Mouse (Mus musculus): ENCODE results near the gene Ttc9.

The Ttc9 gene

GRCm38 (mm10) chr12:81630915-81631660 is at the start of gene Ttc9:
Gene Ttc9 (plus strand): TSS chr12:81631249.
- DNase-seq (ENCODE audit: low spot score in 2 of 2), result peak; percentile 36 to 62

DNA sequence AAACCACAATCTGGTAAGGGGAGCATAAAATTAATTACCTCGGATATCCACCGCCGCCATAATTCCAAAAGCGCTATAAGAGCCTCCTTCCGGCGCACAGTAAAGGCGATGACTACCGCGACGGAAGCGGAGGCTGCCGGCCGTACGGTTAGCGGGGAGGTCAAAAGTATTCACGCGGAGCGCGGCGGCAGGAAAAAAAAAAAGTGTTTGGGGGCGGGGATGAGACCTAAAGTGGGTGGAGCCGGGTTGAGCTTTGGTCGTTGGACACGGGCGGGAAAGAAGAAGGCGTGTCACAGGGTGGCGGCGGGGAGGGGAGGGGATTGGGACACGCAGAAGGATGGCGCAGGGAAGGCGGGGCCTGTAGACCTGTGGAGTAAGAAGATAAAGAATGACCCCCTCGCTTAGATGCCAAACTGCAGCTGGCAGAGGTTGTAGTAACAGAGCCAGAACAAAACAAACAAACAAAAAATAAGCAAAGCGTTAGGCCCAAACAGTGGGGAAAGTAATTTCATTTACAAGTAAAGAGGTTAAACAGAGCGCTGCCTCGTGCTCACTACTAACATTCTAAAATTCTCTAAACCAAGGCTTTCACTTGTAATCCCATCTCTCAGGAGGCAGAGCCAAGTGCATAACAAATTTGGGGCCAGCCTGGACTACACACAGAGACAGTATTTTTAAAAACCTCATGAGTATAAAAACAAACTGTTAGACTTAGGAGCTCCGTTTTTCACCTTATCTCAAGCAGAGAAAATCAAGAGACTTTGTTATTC is 36.0 kb upstream of the Ttc9 start, which contains the start of gene Med6:
Gene Med6 (minus strand): TSS at position 107 of the 770 bp plus-strand sequence.
- DNase-seq (ENCODE audit: low spot score in 2 of 2), result peak; percentile 86 to 89

DNA sequence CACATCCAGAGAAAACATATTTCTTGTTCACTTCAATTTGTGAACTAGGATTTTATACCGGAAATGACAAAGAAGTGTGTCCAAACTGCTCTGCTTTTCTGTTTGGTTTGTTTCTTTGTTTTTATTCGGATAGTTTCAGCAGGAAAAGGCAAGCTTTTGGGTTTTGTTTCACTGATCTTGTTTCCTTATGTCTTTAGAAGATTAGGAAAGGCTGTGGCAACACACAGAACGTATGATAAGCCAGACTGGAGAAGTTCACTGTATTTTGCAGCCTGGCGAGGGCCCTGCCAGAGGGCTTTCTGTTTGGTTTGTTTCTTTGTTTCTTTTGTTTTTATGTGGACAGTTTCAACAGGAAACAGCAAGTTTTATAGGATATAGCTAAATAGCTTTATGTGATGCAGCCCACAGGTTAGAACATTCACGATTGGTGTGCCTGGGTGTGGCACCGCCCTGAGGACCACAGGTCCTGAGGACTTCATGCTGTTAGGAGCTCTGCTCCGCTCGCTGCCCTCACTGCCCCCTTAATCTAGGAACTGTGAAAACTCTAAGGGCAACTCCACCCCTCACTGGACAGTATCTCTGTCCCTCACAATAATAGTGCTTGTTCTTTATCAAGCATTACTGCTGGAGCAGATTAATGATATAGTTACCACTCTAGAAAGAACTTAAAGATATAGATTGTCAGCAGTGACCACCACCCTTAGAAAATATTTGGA is 34.3 kb upstream of the Ttc9 start:
- no peak for DNase-seq (ENCODE audit: low spot score in 2 of 2)

GRCm38 (mm10) chr12:81604995-81605784 is 25.9 kb upstream of the Ttc9 start:
- no peak for DNase-seq (ENCODE audit: low spot score in 2 of 2)

DNA sequence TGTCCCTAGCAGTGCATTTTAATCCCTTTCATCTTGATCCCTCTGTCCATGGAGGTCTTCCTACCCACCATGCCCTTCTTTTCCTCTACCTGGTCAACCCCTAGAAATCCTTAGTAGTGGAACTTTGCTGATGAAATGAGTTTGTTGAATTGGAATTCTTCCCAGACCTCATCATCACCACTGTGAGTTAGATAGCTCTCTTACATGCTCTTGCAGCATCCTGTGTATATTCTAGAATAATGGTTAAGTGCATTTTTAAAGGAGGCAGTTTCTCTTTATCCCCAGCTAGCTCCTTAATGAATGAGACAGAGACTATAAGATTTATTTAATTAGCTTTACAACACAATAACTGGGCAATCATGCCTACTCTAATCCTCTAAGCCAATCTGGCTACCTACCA is 21.6 kb upstream of the Ttc9 start:
- no peak for DNase-seq (ENCODE audit: low spot score in 2 of 2)

GRCm38 (mm10) chr12:81615807-81616206 is 15.2 kb upstream of the Ttc9 start:
- peak; percentile 31 to 39 for DNase-seq (ENCODE audit: low spot score in 2 of 2)

DNA sequence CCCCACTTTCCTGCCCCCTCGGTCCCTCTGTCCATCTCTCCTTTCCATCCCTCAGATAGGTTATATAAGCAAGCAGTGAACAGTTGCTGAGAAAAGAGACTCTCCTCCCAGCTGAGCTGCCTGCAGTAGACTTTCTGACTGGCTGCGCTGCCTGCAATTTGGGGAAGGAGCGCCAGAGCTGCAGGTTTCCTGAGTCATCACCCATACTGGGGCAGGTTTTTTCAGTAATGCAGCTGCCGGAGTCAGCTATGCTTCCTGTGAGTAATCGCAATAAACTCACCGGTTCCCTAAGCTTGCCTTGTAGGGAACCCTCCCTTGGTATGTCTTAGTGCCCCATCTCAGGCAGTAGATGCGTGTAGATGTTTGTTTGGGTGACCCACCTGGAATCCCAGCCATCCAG is 14.1 kb upstream of the Ttc9 start:
- DNase-seq (ENCODE audit: low spot score in 2 of 2), result peak; percentile 46 to 61

DNA sequence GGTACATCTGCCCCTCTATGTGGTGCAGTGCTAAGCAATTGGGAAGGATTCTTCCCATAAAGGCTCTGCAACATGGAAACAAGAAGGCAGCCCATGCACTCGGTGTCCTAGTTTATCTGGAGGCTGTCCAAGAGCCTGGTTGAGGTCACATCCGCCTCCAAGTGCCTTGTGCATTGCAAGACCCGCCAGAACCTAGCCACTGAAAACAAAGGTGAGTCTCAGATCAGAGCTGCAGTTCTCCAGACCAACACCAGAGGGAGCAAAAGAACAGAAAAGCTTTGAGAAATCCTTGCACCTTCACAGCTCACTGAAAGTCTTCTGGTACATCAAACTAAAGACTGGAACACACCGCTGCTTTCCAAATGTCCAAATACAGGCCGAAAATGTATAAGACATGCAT is 11.7 kb upstream of the Ttc9 start:
- peak; percentile 90 to 91 for DNase-seq (ENCODE audit: low spot score in 2 of 2)

GRCm38 (mm10) chr12:81623377-81623776 is 7.7 kb upstream of the Ttc9 start:
- DNase-seq (ENCODE audit: low spot score in 2 of 2), result no peak

DNA sequence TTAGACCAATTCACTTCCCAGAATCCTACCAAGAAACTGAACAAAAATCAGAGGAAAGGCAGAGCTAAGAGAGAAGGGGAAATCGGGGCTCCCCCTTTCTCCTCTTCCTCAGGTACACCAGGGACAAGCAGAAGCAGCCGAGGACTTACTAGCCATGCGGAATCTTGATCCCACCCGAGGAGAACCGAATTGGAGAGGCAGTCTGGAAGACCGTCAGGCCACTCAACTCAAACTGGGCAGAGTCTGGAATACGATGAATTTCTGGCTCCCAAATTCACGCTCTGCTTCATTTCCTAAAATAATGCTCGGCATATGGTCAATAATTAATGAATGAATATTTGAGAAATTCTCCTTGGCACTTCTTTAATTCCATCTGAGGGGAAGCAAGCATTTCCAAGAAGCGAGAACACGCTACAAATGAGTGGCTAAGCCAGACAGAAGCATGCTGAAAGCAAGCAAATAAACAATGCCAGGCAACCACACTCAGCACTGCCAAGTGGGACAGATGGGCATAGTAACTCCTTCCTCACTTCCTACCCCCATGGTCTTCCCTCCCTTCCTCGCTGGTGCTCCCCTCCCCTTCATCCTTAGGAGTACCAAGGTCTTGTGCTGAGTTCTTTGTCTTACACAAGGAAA is 4.7 kb upstream of the Ttc9 start:
- DNase-seq (ENCODE audit: low spot score in 2 of 2), result no peak

GRCm38 (mm10) chr12:81627426-81627825 is 3.6 kb upstream of the Ttc9 start:
- no peak for DNase-seq (ENCODE audit: low spot score in 2 of 2)

DNA sequence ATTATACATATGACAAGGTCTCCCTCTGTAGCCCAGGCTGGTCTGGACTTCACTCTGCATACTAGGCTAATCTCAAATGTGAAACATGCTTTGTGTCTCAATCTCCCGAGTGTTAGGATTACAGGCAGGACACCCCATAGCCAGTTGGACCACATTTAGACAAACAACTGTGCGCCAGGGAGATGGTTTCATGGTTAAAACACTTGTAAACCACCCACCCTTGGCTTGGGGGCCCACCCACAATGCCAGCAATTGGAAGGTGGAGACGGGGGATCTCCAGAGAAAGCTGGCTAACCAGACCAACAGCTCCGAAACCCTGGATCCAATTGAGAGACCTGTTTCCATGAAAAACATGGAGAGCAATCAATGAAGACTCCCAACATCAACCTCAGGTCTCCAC is 3.0 kb upstream of the Ttc9 start:
- DNase-seq (ENCODE audit: low spot score in 2 of 2), result no peak

DNA sequence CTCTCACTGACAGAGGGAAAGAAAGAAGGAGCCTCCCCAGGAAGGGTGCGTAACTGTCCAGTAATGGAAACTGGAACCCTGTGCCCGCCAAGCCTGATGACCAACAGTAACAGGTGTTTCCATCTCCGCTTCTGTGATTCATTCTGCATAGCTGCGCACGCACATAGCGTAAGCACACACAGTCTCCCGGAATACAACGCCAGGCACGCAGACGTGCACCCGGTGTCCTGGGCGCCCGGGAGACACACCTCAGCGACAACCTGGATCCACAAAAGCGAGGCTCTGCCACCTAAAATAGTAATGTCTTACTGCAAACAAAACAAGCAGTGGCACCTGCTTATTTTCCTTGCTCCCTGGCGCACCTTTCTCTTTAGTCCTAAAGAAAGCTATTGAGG is 532 bp upstream of the Ttc9 start:
- peak; percentile 73 to 75 for DNase-seq (ENCODE audit: low spot score in 2 of 2)

DNA sequence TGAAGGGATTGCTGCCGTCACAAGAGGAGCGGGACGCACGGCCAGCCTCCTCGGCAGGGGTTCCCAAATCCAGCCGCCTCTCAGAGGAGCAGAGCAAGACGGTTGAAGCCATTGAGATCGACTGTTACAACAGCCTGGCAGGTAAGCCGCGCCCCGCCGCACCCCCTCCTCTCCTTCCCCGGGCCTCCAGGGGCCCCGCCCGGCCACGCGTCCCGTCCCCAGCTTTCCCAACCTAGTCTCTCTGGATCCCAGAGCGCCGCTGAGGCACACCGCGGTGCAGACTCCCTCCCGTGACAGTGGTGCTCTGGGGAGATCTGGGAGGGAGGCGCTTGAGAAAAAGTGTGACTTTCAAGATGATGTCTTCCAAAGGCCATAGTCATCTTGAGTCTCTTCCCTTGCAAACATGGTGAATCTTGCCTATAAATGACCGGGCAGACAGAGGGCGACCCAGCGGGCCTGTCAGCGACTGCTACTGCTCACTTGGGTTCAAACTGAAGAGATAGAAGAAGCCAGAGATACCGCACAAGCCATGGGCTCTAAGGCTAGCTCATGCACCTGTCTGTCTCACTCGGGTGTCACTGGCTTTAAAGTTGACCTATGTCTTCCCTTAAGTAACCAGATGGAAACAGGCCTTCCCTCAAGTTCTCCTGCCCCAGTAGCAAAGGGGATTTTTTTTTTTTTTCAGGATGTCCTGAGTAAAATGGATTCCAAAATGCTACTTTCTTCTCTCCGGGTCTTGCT is 782 bp downstream of the Ttc9 start:
- peak; percentile 39 to 44 for DNase-seq (ENCODE audit: low spot score in 2 of 2)

- no peak for DNase-seq (ENCODE audit: low spot score in 2 of 2)
Measured at GRCm38 (mm10) chr12:81633246-81633645, 2.2 kb downstream of the Ttc9 start.

- no peak for DNase-seq (ENCODE audit: low spot score in 2 of 2)
Measured at GRCm38 (mm10) chr12:81640656-81641055, 9.6 kb downstream of the Ttc9 start.

GRCm38 (mm10) chr12:81642361-81643082 is 11.5 kb downstream of the Ttc9 start:
- DNase-seq (ENCODE audit: low spot score in 2 of 2), result peak in 1 of 2 experiments; percentile 18

DNA sequence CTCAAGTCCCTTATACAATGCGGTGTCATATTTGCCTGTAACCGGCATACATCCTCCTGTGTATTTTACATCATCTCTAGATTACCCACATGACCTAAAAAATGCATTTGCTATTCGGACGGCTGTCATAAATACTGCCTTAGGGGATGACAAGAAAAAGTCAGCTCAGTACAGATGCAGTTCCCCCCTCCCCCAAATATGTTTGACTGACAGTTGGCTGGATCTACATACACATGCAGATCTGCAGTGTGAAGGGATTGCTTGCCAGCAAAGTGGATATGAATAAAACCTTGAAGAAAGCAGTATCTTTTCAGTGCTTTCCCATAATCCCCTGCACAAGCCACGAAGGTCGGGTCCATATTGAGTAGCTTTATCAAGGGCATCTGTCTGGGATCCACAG is 15.8 kb downstream of the Ttc9 start:
- DNase-seq (ENCODE audit: low spot score in 2 of 2), result no peak

DNA sequence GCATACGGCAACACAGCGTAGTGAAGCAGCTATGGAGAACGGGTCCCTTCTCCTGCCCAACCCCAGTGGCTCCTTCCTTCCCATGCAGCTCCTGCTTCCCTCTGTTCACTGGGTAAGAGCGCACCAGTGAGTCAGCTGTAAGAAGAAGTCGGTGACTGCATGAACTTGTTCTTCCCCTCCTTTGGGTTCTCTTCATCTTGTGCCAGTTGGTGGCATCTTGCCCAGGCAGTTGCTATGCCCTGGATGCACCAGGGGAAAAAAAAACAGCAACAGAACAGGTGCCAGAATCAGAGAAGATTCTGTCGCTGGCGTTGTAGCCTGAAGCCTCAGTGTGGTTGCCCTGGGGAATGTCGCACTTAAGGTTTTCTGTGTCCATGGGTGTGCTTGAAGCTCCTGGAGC is 22.3 kb downstream of the Ttc9 start:
- no peak for DNase-seq (ENCODE audit: low spot score in 2 of 2)

- DNase-seq (ENCODE audit: low spot score in 2 of 2), result no peak
Measured at GRCm38 (mm10) chr12:81657321-81657720, 26.3 kb downstream of the Ttc9 start.

Data from right cerebral cortex, adult 2 months (tissue).